Mouse (Mus musculus): ENCODE measurements around the gene Lair1.

DNA sequence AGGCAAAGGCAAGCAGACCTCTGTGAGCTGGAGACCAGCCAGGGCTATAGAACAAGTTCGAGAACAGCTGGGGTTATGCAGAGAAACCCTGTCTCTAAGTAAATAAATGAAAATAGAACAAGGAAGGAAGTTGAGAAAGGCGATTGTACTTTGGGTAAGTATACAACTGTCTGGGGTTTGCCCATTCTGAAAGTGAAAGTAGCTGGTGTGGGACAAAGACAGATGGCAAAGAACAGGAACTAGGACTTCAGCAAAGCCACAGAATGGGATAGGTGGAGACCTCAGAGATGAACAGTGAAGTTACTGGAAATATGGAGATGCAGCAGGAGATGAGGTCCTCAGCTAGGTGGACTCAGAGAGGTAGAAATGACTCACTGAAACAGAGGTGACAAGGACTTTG, 19.8 kb upstream of the Lair1 start:
- TF ChIP-seq CTCF (IDR thresholded peaks at IDR 0.05; ENCODE audit: low read depth, low read length) (no peak), POLR2A (IDR thresholded peaks at IDR 0.05; ENCODE audit: extremely low read depth, insufficient read depth, low read length) (no peak)

Measured in liver, adult 2 months (tissue).